24 mouse cellular contexts compared by ENCODE assay signal in the genomic region with DNA sequence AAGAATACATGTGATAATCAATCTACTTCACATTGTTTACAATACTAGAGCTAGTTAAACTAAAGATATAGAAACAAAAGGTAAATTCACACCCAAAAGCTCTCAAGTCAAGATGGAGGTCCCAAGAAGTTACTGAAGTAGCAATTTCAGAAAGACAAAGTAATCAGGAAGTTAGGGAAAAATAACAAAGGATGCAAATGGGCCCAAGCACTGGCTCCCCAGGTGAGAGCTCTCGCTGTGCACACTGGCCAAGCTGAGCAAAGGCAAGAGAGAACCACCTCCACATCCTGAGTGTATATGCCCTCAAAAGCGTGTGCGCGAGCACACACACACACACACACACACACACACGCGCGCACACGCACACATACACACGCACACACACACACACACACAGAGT.
"Had no signal": no experiment of that assay in that cellular context is flagged by ENCODE, and none has a peak within 500 bp of the region (broad histone marks: within the 10 kb centered on the region; RNA-seq: fewer than 3 reads in every experiment).

No protein-coding gene starts in this region.

- H3K4me2 ChIP-seq: heart, embryonic 12.5 days; hindbrain, embryonic 13.5 days; hindbrain, embryonic 15.5 days; kidney, embryonic 15.5 days; limb, embryonic 13.5 days; limb, embryonic 15.5 days; liver, embryonic 12.5 days had no signal

- H3K9ac ChIP-seq: heart, embryonic 12.5 days; hindbrain, embryonic 13.5 days; hindbrain, embryonic 15.5 days; kidney, embryonic 15.5 days; limb, embryonic 13.5 days; limb, embryonic 15.5 days; liver, embryonic 12.5 days had no signal

- H3K4me1 ChIP-seq: heart, embryonic 10.5 days; hindbrain, embryonic 13.5 days; hindbrain, embryonic 15.5 days; kidney, embryonic 15.5 days; limb, embryonic 15.5 days; liver, embryonic 12.5 days had no signal

- DNase-seq: gastrocnemius, adult 2 months; gastrocnemius, postnatal 10 days; gastrocnemius, postnatal 25 days; heart, adult 18-20 months; heart, postnatal 14 days; heart, postnatal 36 days; kidney, adult 11 months; kidney, adult 9 months; kidney, postnatal 14 days; kidney, postnatal 36 days; layer of hippocampus, adult 9-11 months; layer of hippocampus, postnatal 36 days; left cerebral cortex, postnatal 4 days had no signal

- H3K4me3 ChIP-seq: gastrocnemius, adult 2 months; heart, embryonic 10.5 days; heart, embryonic 12.5 days; hindbrain, embryonic 13.5 days; hindbrain, embryonic 15.5 days; kidney, embryonic 15.5 days; limb, embryonic 13.5 days; limb, embryonic 15.5 days; liver, embryonic 12.5 days had no signal

- H3K27ac ChIP-seq: gastrocnemius, adult 2 months; heart, embryonic 10.5 days; hindbrain, embryonic 13.5 days; hindbrain, embryonic 15.5 days; hindbrain, postnatal 0 days; kidney, embryonic 15.5 days; kidney, postnatal 0 days; limb, embryonic 13.5 days; limb, embryonic 15.5 days; liver, embryonic 12.5 days had no signal

- ATAC-seq: hindbrain, postnatal 0 days; intestine, embryonic 16.5 days; liver, embryonic 12.5 days had no signal

- H3K27me3 ChIP-seq: heart, embryonic 12.5 days; hindbrain, embryonic 13.5 days; hindbrain, embryonic 15.5 days; kidney, embryonic 15.5 days; limb, embryonic 13.5 days; limb, embryonic 15.5 days; liver, embryonic 12.5 days had no signal

- H3K9me3 ChIP-seq: heart, embryonic 10.5 days; heart, embryonic 12.5 days; hindbrain, embryonic 13.5 days; hindbrain, embryonic 15.5 days; kidney, embryonic 15.5 days; limb, embryonic 13.5 days; limb, embryonic 15.5 days; liver, embryonic 12.5 days had no signal
